Mouse (Mus musculus): ENCODE results near the gene Hmga1b. TPM values are rescaled to one million over a fixed set of nuclear protein-coding genes. Genes with fewer than 3 reads are reported as not detected.

The Hmga1b gene
- polyA plus RNA-seq, 1 experiment from 2014 or later, result 1.6 TPM

- Histone ChIP-seq H3K27me3 (ENCODE audit: insufficient read depth, low read length) (no peaks in the 10 kb centered on the region), H3K9me3 (ENCODE audit: low read length) (no peaks in the 10 kb centered on the region), H3K4me1 (ENCODE audit: insufficient read depth) (peaks cover 10% of the 10 kb centered on the region), H3K36me3 (replicated peaks; ENCODE audit: insufficient read depth, low read length) (peaks cover 58% of the 10 kb centered on the region), H3K4me2 (ENCODE audit: low read depth, low read length) (no peak overlapping the region), H3K27ac (ENCODE audit: low read depth) (no peak overlapping the region), H3K4me3 (ENCODE audit: low read depth, low read length) (no peak overlapping the region), H3K9ac (replicated peaks) (no peak overlapping the region)
- WGBS (ENCODE audit: insufficient replicate concordance), result 91% methylated on average over 9 of the region's 9 CpGs
- TF ChIP-seq EP300 (IDR thresholded peaks at IDR 0.05; ENCODE audit: low read depth), result no peak
- no peak for TF ChIP-seq CTCF (IDR thresholded peaks at IDR 0.05; ENCODE audit: low read depth)
- DNase-seq, result no peak
- ATAC-seq, result no peak
These were observed 30.1 kb downstream of the Hmga1b start for GRCm38 (mm10) chr11:120792652-120793051.

GRCm38 (mm10) chr11:120795756-120796613 lies 33.4 kb downstream of the Hmga1b start, which contains the start of gene Dus1l:
Gene Dus1l (minus strand): TSS chr11:120796403.
- Histone ChIP-seq H3K27ac (ENCODE audit: low read depth) (peak within 1 kb of the TSS; percentile 73), H3K9ac (replicated peaks) (peak within 1 kb of the TSS; percentile 99), H3K27me3 (ENCODE audit: insufficient read depth, low read length) (no peaks in the 10 kb centered on the region), H3K4me2 (ENCODE audit: low read depth, low read length) (peak within 1 kb of the TSS; percentile 97), H3K9me3 (ENCODE audit: low read length) (no peaks in the 10 kb centered on the region), H3K4me1 (ENCODE audit: insufficient read depth) (peaks cover 13% of the 10 kb centered on the region), H3K4me3 (ENCODE audit: low read depth, low read length) (peak within 1 kb of the TSS; percentile 97), H3K36me3 (replicated peaks; ENCODE audit: insufficient read depth, low read length) (peaks cover 33% of the 10 kb centered on the region)
- TF ChIP-seq CTCF (IDR thresholded peaks at IDR 0.05; ENCODE audit: low read depth), result no peak
- TF ChIP-seq EP300 (IDR thresholded peaks at IDR 0.05; ENCODE audit: low read depth), result peak; percentile 63; the same call in 1 of the 2 replicates
- ATAC-seq (peak; percentile 88), DNase-seq (peak; percentile 97)
- WGBS (ENCODE audit: insufficient replicate concordance), result 1% methylated on average over 59 of the region's 59 CpGs

- Histone ChIP-seq H3K27me3 (ENCODE audit: insufficient read depth, low read length) (no peaks in the 10 kb centered on the region), H3K27ac (ENCODE audit: low read depth) (peak overlapping the region; percentile 73), H3K4me2 (ENCODE audit: low read depth, low read length) (peak overlapping the region; percentile 97), H3K9me3 (ENCODE audit: low read length) (no peaks in the 10 kb centered on the region), H3K4me3 (ENCODE audit: low read depth, low read length) (peak overlapping the region; percentile 97), H3K9ac (replicated peaks) (peak overlapping the region; percentile 99), H3K4me1 (ENCODE audit: insufficient read depth) (peaks cover 13% of the 10 kb centered on the region), H3K36me3 (replicated peaks; ENCODE audit: insufficient read depth, low read length) (peaks cover 27% of the 10 kb centered on the region)
- peak; percentile 16 for ATAC-seq
- TF ChIP-seq EP300 (IDR thresholded peaks at IDR 0.05; ENCODE audit: low read depth) (no peak), CTCF (IDR thresholded peaks at IDR 0.05; ENCODE audit: low read depth) (no peak)
- 29% methylated on average over 8 of the region's 8 CpGs for WGBS (ENCODE audit: insufficient replicate concordance)
- no peak for DNase-seq
These were observed 34.0 kb downstream of the Hmga1b start for GRCm38 (mm10) chr11:120796614-120796946.

- Histone ChIP-seq H3K4me3 (ENCODE audit: low read depth, low read length) (no peak overlapping the region), H3K36me3 (replicated peaks; ENCODE audit: insufficient read depth, low read length) (peaks cover 11% of the 10 kb centered on the region), H3K4me2 (ENCODE audit: low read depth, low read length) (no peak overlapping the region), H3K9ac (replicated peaks) (no peak overlapping the region), H3K27me3 (ENCODE audit: insufficient read depth, low read length) (no peaks in the 10 kb centered on the region), H3K4me1 (ENCODE audit: insufficient read depth) (peaks cover 13% of the 10 kb centered on the region), H3K27ac (ENCODE audit: low read depth) (no peak overlapping the region), H3K9me3 (ENCODE audit: low read length) (no peaks in the 10 kb centered on the region)
- 39% methylated on average over 3 of the region's 3 CpGs for WGBS (ENCODE audit: insufficient replicate concordance)
- TF ChIP-seq CTCF (IDR thresholded peaks at IDR 0.05; ENCODE audit: low read depth), result no peak
- no peak for TF ChIP-seq EP300 (IDR thresholded peaks at IDR 0.05; ENCODE audit: low read depth)
- no peak for ATAC-seq
- no peak for DNase-seq
These were observed 35.6 kb downstream of the Hmga1b start for GRCm38 (mm10) chr11:120798244-120798643.

DNA sequence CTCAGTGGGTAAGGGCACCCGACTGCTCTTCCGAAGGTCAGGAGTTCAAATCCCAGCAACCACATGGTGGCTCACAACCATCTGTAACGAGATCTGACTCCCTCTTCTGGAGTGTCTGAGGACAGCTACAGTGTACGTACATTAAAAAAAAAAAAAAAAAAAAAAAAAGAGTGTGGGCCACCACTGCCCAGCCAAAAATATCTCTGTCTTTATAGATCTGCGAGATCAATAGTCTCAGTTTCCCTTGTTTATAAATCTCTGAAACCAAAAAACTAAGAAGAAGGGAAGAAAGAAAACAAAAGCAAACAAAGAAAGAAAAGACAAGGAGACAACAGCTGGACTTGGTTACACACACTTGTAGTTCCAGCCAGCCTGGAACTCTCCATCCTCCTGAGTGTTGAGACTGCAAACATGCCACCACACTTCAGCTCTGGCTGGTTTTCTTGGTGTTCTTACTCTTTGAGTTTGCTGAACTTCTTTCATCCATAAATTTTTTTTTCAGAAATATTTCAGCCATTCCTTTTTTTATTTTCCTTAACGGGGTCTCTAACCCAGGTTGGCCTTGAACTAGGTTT lies 36.8 kb downstream of the Hmga1b start:
- no peaks in the 10 kb centered on the region for H3K36me3 ChIP-seq (replicated peaks; ENCODE audit: insufficient read depth, low read length)
- H3K27ac ChIP-seq (ENCODE audit: low read depth), result no peak overlapping the region
- H3K4me1 ChIP-seq (ENCODE audit: insufficient read depth), result peaks cover 13% of the 10 kb centered on the region
- 49% methylated on average over 6 of the region's 6 CpGs for WGBS (ENCODE audit: insufficient replicate concordance)
- H3K9me3 ChIP-seq (ENCODE audit: low read length), result no peaks in the 10 kb centered on the region
- no peak overlapping the region for H3K4me2 ChIP-seq (ENCODE audit: low read depth, low read length)
- H3K27me3 ChIP-seq (ENCODE audit: insufficient read depth, low read length), result no peaks in the 10 kb centered on the region
- no peak for ATAC-seq
- H3K4me3 ChIP-seq (ENCODE audit: low read depth, low read length), result no peak overlapping the region
- TF ChIP-seq EP300 (IDR thresholded peaks at IDR 0.05; ENCODE audit: low read depth) (no peak), CTCF (IDR thresholded peaks at IDR 0.05; ENCODE audit: low read depth) (no peak)
- DNase-seq, result no peak
- no peak overlapping the region for H3K9ac ChIP-seq (replicated peaks)

GRCm38 (mm10) chr11:120800061-120800904 lies 37.7 kb downstream of the Hmga1b start:
- DNase-seq (peak; percentile 88), ATAC-seq (peak; percentile 59)
- H3K9ac ChIP-seq (replicated peaks), result no peak overlapping the region; the same call in 1 of the 2 replicates
- 15% methylated on average over 10 of the region's 10 CpGs for WGBS (ENCODE audit: insufficient replicate concordance)
- H3K4me3 ChIP-seq (ENCODE audit: low read depth, low read length), result no peak overlapping the region
- no peak overlapping the region for H3K27ac ChIP-seq (ENCODE audit: low read depth)
- no peaks in the 10 kb centered on the region for H3K36me3 ChIP-seq (replicated peaks; ENCODE audit: insufficient read depth, low read length)
- H3K9me3 ChIP-seq (ENCODE audit: low read length), result no peaks in the 10 kb centered on the region
- H3K27me3 ChIP-seq (ENCODE audit: insufficient read depth, low read length), result no peaks in the 10 kb centered on the region
- TF ChIP-seq CTCF (IDR thresholded peaks at IDR 0.05; ENCODE audit: low read depth) (peak; percentile 94), EP300 (IDR thresholded peaks at IDR 0.05; ENCODE audit: low read depth) (no peak)
- H3K4me1 ChIP-seq (ENCODE audit: insufficient read depth), result peaks cover 7% of the 10 kb centered on the region
- H3K4me2 ChIP-seq (ENCODE audit: low read depth, low read length), result peak overlapping the region; percentile 28

Measured in liver, postnatal 0 days (tissue).